Mouse (Mus musculus): ENCODE measurements around the gene Dpep3.
"Not testable (repeated sequence)": the region's sequence is repeated elsewhere in the genome, so short reads cannot be mapped to it uniquely, and the experiment has no call there.

Dpep3 gene

DNA sequence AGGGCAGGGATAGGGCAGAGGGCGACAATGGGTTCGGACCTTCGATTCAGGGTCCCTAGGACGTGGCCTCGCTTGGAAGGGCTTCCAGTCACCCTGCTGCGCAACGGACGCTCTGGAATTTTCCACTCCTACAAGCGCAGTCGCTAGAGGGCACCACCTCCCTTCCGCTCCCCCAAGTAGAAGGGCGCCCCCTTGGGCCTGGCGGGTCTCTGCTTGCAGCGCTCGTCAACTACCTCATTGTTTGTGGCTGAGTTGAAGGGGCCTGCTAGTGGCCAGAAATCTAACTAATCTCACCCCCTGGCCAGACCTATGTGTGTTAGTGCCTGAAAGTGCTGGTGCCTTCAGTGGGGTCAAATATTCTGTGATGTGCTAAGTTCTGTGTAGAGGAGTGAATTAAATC, at the start of gene Dpep3:
Dpep3 (minus strand) TSS at position 105 of the 400 bp plus-strand sequence.
- no peak for DNase-seq

DNA sequence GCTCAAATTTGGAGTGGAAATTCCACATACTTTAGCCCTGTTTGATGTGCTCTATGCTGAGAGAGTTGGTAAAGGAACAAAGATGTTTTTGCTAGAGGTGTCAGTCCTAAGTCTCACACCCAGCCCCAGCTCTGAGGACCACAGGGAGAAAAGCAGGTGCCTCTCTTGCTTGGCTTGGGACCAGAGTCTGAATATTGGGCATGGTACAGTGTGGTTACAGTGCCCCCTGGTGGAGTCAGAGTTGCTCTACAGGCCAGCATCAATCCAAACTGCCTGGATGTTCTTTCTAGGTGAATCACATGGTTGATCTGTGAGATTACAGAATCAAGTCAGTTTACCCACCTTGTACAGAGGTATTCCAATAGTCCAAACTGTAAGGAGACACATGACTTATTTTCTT, 43.3 kb upstream of the Dpep3 start:
- DNase-seq: peak; percentile 80

- no peak for DNase-seq
These were observed 38.8 kb upstream of the Dpep3 start for GRCm38 (mm10) chr8:106018039-106018438.

DNA sequence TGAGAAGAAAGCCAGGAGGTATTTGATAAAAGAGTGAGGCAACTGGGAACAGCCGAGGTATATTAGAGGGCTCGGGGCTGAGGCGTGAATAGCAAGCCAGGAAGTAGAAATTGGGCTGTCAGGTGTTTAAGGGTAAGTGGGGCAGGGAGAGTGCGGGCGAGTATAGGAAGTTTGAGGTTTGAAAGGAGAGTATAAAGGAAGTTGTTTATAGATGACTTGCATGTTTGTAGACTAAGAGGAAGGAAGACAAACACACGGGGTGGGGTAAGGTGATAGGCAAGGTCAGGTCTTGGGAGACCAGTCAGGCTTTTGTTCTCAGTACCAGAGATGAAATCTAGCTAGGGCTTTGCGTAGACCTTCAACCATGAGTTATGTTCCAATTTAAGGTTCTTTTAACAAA, 37.9 kb upstream of the Dpep3 start:
- no peak for DNase-seq

- no peak for DNase-seq
These were observed 37.1 kb upstream of the Dpep3 start for GRCm38 (mm10) chr8:106016284-106016683.

DNA sequence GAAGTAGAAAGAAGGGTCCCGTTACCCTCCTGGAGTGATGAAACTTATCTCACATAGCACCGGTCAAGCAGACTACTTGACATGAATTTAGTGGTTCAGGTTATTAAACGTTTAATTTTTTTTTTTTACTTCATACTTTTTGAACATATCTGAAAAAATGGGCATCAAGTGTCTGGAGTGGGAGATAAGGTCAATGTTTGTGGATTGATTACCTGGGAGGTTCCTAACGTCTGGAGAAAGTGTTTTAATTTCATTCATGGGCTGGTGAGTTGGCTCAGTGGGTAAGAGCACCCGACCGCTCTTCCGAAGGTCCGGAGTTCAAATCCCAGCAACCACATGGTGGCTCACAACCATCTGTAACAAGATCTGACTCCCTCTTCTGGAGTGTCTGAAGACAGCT, 33.0 kb upstream of the Dpep3 start:
- DNase-seq: not testable (repeated sequence)

GRCm38 (mm10) chr8:106011643-106011986, 32.4 kb upstream of the Dpep3 start, which contains the start of gene Ddx28:
Ddx28 (minus strand) TSS chr8:106011882.
- DNase-seq: no peak

DNA sequence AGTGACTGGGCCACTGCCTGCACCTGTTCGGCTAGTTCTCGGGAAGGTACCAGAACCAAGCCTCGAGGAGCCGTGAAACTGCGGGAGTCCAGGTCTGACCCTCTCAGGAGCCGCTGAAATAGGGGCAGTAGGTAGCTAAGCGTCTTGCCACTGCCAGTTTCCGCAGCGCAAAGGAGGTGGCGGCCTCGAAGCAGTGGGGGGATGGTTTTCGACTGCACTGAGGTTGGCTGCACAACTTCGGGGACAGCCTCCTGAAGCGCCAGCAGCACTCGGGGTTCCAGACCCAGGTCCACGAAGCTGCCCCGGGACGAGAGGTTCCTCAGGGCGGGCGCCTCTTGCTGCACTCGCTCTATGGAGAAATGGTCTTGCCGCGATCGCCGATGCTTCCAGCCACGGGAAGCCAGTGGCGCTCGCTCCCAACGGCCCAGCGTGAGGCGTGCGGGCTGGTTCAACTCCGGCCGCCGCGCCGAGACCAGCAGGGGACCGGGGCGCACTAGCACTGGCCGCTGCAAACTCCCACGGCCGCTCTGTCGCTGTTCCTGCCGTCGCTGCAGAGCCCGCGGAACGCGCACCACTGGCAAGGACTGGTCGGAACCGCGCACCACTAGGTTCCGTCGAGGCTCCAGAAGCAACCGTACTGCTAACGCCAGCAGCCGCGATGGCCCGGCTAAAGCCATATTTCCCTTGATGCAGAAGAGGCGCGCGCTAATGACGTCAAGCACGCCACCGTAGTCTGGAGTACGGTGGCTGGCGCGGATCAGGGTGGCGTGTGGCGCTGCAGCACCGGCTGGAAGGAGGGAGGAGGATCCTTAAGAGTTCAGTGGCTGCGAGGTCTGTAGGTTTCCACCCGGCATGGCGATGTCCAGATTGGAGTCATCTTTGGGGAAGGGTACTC, 31.8 kb upstream of the Dpep3 start:
- peak; percentile 92 for DNase-seq

DNA sequence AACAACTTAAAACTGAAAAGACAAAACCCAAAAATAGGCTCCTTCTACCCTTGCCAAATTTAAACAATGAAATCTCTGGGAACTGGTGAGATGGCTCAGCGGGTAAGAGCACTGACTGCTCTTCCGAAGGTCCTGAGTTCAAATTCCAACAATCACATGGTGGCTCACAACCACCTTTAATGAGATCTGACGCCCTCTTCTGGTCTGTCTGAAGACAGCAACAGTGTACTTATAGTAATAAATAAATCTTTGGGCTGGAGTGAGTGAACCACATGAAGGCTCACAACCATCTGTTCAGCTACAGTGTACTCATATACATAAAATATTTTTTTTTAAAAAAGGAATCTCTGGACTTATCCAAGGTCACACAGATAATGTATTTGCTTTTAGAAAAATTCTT, 28.7 kb upstream of the Dpep3 start:
- not testable (repeated sequence) for DNase-seq

- no peak for DNase-seq
These were observed 27.9 kb upstream of the Dpep3 start for GRCm38 (mm10) chr8:106007135-106007534.

- no peak for DNase-seq
These were observed 27.2 kb upstream of the Dpep3 start for GRCm38 (mm10) chr8:106006413-106006812.

DNA sequence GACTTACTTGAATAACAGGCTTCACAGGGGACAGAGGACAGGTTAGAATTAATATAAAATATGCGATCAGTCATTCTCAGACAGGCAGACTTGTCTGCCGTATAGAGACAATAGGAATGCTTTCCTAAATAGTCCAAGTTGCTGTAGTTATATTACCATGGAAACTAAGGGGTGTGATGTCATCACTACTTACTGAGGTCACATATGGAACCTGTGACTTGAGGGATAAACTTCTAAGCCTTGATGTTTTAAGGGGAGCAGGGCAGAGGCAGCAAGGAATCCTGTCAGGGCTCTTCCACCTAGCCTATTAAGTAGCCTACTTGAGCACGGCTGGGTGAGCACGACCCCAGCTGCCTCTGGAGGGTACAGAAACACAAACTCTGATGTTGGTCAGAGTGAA, 26.6 kb upstream of the Dpep3 start, which contains the start of gene Dpep2nb:
Dpep2nb (minus strand) TSS at position 101 of the 400 bp plus-strand sequence.
- no peak for DNase-seq

GRCm38 (mm10) chr8:106004538-106005207, 25.4 kb upstream of the Dpep3 start:
- DNase-seq: no peak

DNA sequence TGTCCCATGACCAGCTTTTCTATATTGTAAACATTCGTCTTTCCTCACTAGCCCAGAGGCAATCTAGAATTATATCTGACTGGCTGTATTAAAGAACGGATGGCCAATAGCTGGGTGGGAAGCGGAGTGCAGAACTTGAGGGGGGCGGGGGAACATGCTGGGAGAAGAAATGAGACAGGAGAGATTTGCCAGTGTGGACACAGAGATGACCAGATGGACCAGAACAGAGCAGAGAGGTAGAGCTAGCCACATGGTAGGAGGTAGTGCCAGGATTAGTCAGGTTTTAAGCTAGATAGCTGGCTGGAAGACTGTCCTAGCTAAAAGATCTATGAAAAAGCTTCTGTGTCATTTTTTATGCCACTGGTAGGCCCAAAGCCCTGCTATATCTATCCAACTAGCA, 22.7 kb upstream of the Dpep3 start:
- DNase-seq: peak; percentile 91

DNA sequence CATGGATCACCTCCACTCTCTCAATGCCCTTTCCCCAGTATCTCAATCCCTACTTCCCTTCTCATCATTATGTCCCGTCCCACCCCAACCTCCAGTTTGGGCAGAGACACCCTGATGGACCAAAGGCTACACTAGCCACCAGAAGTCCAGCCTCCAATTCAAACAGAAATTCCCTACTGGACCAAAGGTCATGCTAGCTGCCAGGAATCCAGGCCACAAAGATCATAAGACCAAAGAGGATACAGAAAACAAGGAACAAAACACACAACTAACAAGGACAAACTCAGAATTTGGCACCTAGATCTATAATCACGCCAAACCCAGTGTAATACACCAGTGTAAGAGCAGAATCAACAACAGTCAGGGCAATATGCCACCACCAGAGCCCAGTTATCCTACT, 19.7 kb upstream of the Dpep3 start:
- no peak for DNase-seq

GRCm38 (mm10) chr8:105996359-105996758, 17.1 kb upstream of the Dpep3 start:
- no peak for DNase-seq

DNA sequence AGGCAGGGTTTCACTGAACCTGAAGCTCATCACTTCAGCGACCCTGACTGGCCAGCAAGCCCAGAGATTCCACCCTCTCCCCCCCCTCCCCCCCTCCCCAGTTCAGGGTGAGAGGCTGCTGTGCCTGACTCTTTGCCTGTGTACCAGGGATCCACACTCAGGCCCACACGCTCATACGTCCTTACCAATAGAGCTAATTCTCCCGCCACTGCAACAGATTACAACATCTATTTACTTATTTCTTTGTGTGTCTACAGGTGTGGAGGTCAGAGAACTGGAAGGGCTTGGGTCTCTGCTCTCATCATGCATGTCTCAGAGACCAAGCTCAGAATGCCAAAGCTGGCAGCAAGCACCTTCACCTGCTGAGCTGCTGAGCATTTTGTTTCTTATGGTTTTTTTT, 14.0 kb upstream of the Dpep3 start:
- DNase-seq: no peak

- no peak for DNase-seq
These were observed 13.3 kb upstream of the Dpep3 start for GRCm38 (mm10) chr8:105992499-105992898.

GRCm38 (mm10) chr8:105991546-105991945, 12.3 kb upstream of the Dpep3 start:
- DNase-seq: no peak

GRCm38 (mm10) chr8:105990856-105991387, 11.7 kb upstream of the Dpep3 start, which contains the start of gene Dus2:
Dus2 (plus strand) TSS chr8:105991337.
- DNase-seq: peak; percentile 83

- DNase-seq: no peak
These were observed 9.3 kb upstream of the Dpep3 start for GRCm38 (mm10) chr8:105988546-105988945.

DNA sequence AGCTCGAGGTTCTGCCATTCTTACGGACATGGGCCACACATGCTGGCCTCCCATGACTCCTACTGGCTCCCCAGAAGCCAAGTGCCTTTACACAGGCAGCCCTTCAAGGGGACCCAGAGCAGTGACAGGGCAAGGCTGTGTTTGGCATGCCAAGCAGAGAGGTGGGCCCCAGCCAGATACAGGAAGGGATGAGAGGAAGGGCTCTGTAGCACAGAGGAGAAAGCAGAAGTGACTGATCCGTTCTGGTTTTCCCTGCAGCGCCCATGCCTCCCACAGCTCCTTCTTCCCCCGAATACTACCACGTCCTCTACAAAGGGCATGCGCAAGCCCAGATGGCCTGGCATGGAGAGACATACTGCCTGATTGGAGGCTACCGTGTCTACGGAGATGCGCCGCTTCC, 4.2 kb upstream of the Dpep3 start:
- DNase-seq: not testable (repeated sequence)

- no peak for DNase-seq
These were observed 1.9 kb upstream of the Dpep3 start for GRCm38 (mm10) chr8:105981146-105981545.

GRCm38 (mm10) chr8:105975363-105975762, 3.9 kb downstream of the Dpep3 start:
- DNase-seq: no peak
